Mouse (Mus musculus): ENCODE measurements around the gene Vps39. TPM values are rescaled to one million over a fixed set of nuclear protein-coding genes. Genes with fewer than 3 reads are reported as not detected.

Gene Vps39
- polyA plus RNA-seq, 1 experiment from 2014 or later = 17.8 TPM

Other genes starting within 250 kb of the Vps39 start
- 43.4 and 56.0 TPM in 2 replicates for gene Ehd4, start 198.5 kb downstream of the Vps39 start, polyA plus RNA-seq (2015; fragmentation: Nextera tagmentation; extraction: Ambion mirVana)
- 0.92 and 1.8 TPM in 2 replicates for gene Pla2g4e, start 107.8 kb downstream of the Vps39 start, polyA plus RNA-seq (2015; fragmentation: Nextera tagmentation; extraction: Ambion mirVana)
- not detected in 2 replicates for gene Pla2g4d, start 63.9 kb downstream of the Vps39 start, polyA plus RNA-seq (2015; fragmentation: Nextera tagmentation; extraction: Ambion mirVana)
- 0.67 and 2.0 TPM in 2 replicates for gene Pla2g4f, start 39.0 kb downstream of the Vps39 start, polyA plus RNA-seq (2015; fragmentation: Nextera tagmentation; extraction: Ambion mirVana)
- gene Ganc, start 50.8 kb upstream of the Vps39 start, polyA plus RNA-seq (2015; fragmentation: Nextera tagmentation; extraction: Ambion mirVana) = 7.7 and 9.0 TPM in 2 replicates
- gene Tmem87a, start 51.0 kb upstream of the Vps39 start, polyA plus RNA-seq (2015; fragmentation: Nextera tagmentation; extraction: Ambion mirVana) = 13.3 and 13.4 TPM in 2 replicates
- gene Capn3, start 102.9 kb upstream of the Vps39 start, polyA plus RNA-seq (2015; fragmentation: Nextera tagmentation; extraction: Ambion mirVana) = 0.95 and 1.4 TPM in 2 replicates
- gene Zfp106, start 210.7 kb upstream of the Vps39 start, polyA plus RNA-seq (2015; fragmentation: Nextera tagmentation; extraction: Ambion mirVana) = 48.0 and 48.1 TPM in 2 replicates
- 43.5 and 50.6 TPM in 2 replicates for gene Snap23, start 214.5 kb upstream of the Vps39 start, polyA plus RNA-seq (2015; fragmentation: Nextera tagmentation; extraction: Ambion mirVana)